Mouse (Mus musculus): ENCODE measurements around the gene Slc24a4. TPM values are rescaled to one million over a fixed set of nuclear protein-coding genes. Genes with fewer than 3 reads are reported as not detected.

Gene Slc24a4
- polyA plus RNA-seq, 1 experiment from 2014 or later, result 0.17 TPM

DNA sequence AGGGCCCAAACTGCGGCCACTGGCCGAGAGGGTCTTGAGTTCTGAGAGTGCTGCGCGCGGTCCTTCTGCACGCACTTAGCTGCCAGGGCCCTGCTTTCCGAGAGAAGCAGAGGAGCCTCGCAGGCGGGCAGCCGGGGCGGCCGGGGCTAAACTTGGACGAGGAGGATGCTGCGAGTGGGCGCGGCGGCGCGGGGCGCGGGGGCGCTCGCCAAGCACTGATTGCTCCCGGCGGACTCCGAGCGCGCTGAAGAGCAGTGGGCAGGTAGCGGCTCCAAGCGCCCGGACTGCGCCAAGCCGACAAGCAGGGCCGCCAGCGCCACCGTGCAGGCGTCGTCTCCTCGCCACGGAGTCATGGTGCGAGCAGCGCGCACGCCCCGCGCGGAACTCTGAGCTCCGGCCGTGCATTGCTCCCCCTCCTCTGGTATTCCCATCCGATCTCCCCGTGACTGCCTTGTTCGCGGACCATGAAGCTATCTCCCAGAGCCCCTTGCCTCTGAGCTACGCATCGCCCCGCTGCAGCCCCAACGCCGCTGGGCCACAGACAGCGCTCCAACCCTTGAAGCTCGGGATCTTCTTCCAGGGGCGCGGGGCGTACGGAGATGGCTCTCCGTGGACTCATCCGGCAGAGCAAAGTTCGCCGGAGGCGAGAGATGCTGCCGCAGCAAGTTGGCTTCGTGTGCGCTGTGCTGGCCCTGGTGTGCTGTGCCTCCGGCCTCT is 416 bp downstream of the Slc24a4 start:
- TF ChIP-seq CTCF (IDR thresholded peaks at IDR 0.05; ENCODE audit: low read depth), result peak; percentile 48
- H3K9me3 ChIP-seq (ENCODE audit: control insufficient read depth), result no peaks in the 10 kb centered on the region
- H3K4me1 ChIP-seq (replicated peaks; ENCODE audit: control insufficient read depth, insufficient read depth, low read length), result no peaks in the 10 kb centered on the region
- peaks cover 45% of the 10 kb centered on the region for H3K27me3 ChIP-seq (replicated peaks; ENCODE audit: control insufficient read depth, insufficient read depth, low read length)
- peak overlapping the region; percentile 41 for H3K4me3 ChIP-seq (ENCODE audit: low read depth, low read length)
- ATAC-seq, result no peak
- H3K36me3 ChIP-seq (ENCODE audit: control insufficient read depth, insufficient read depth), result no peaks in the 10 kb centered on the region
- WGBS, result under 1% methylated on average over 72 of the region's 73 CpGs
- peak overlapping the region; percentile 77 for H3K4me2 ChIP-seq (replicated peaks; ENCODE audit: low read depth)
- H3K9ac ChIP-seq (ENCODE audit: low read depth, low read length), result no peak overlapping the region
- H3K27ac ChIP-seq (ENCODE audit: low read depth, low read length), result no peak overlapping the region

DNA sequence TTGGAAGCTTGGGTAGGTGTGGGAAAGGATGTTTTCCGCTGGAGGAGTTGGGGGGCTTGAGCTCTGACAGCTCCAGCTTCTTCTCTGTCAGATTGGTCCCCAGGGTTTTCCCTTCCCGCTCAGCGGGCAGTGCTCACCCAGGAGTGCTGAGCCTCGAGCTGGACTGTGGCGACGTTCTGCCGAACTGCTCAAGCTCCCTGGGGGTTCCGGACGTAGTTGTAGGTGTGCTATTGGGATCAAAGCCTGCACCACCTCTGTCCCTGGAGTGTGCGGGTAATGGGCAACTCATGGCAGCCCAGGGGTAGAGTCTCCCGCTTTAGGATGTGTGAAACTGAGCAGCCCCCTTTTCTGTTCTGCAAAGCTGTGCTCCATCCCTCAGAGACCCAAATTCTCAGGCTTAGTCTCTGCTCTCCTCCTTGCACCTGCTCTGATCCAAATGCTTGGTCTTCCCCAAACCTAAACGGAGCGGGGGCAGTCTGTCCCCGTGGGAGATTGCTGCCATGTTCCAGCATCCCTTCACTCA is 1.0 kb downstream of the Slc24a4 start:
- Histone ChIP-seq H3K27ac (ENCODE audit: low read depth, low read length) (no peak overlapping the region), H3K9ac (ENCODE audit: low read depth, low read length) (no peak overlapping the region), H3K36me3 (ENCODE audit: control insufficient read depth, insufficient read depth) (no peaks in the 10 kb centered on the region), H3K4me2 (replicated peaks; ENCODE audit: low read depth) (peak overlapping the region; percentile 77), H3K4me3 (ENCODE audit: low read depth, low read length) (peak overlapping the region; percentile 41; the same call in 1 of the 2 replicates), H3K4me1 (replicated peaks; ENCODE audit: control insufficient read depth, insufficient read depth, low read length) (no peaks in the 10 kb centered on the region), H3K9me3 (ENCODE audit: control insufficient read depth) (no peaks in the 10 kb centered on the region), H3K27me3 (replicated peaks; ENCODE audit: control insufficient read depth, insufficient read depth, low read length) (peaks cover 45% of the 10 kb centered on the region)
- 5% methylated on average over 14 of the region's 14 CpGs for WGBS
- no peak for TF ChIP-seq CTCF (IDR thresholded peaks at IDR 0.05; ENCODE audit: low read depth)
- ATAC-seq, result no peak

- Histone ChIP-seq H3K27ac (ENCODE audit: low read depth, low read length) (no peak overlapping the region), H3K9ac (ENCODE audit: low read depth, low read length) (no peak overlapping the region), H3K27me3 (replicated peaks; ENCODE audit: control insufficient read depth, insufficient read depth, low read length) (no peaks in the 10 kb centered on the region), H3K9me3 (ENCODE audit: control insufficient read depth) (no peaks in the 10 kb centered on the region), H3K4me3 (ENCODE audit: low read depth, low read length) (no peak overlapping the region), H3K4me1 (replicated peaks; ENCODE audit: control insufficient read depth, insufficient read depth, low read length) (no peaks in the 10 kb centered on the region), H3K36me3 (ENCODE audit: control insufficient read depth, insufficient read depth) (no peaks in the 10 kb centered on the region), H3K4me2 (replicated peaks; ENCODE audit: low read depth) (no peak overlapping the region)
- WGBS, result 81% methylated on average over 10 of the region's 10 CpGs
- no peak for TF ChIP-seq CTCF (IDR thresholded peaks at IDR 0.05; ENCODE audit: low read depth)
- no peak for ATAC-seq
Observed at GRCm38 (mm10) chr12:102139710-102140109, 11.2 kb downstream of the Slc24a4 start.

DNA sequence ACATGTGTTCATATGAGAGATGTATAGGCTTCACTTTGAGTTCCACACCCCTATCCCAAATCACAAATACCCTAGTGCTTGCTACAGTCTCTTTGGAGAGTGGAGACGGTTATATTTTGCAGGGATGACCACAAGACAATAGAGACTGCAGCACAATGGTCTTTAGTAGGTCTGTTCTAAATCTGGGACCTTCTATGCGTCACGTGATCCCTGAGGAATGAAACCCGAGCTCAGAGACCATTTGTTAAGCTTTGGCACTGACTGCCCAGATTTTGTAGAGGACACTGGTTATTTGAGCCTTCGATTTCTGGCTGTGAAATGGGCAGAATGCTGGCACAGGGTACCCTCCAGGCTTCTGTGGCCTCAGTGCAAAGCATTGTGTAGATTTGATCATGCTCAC is 12.8 kb downstream of the Slc24a4 start:
- Histone ChIP-seq H3K9me3 (ENCODE audit: control insufficient read depth) (no peaks in the 10 kb centered on the region), H3K27ac (ENCODE audit: low read depth, low read length) (no peak overlapping the region), H3K4me1 (replicated peaks; ENCODE audit: control insufficient read depth, insufficient read depth, low read length) (no peaks in the 10 kb centered on the region), H3K4me3 (ENCODE audit: low read depth, low read length) (no peak overlapping the region), H3K36me3 (ENCODE audit: control insufficient read depth, insufficient read depth) (no peaks in the 10 kb centered on the region), H3K4me2 (replicated peaks; ENCODE audit: low read depth) (no peak overlapping the region), H3K27me3 (replicated peaks; ENCODE audit: control insufficient read depth, insufficient read depth, low read length) (no peaks in the 10 kb centered on the region), H3K9ac (ENCODE audit: low read depth, low read length) (no peak overlapping the region)
- TF ChIP-seq CTCF (IDR thresholded peaks at IDR 0.05; ENCODE audit: low read depth), result no peak
- 63% methylated on average over 5 of the region's 5 CpGs for WGBS
- no peak for ATAC-seq

DNA sequence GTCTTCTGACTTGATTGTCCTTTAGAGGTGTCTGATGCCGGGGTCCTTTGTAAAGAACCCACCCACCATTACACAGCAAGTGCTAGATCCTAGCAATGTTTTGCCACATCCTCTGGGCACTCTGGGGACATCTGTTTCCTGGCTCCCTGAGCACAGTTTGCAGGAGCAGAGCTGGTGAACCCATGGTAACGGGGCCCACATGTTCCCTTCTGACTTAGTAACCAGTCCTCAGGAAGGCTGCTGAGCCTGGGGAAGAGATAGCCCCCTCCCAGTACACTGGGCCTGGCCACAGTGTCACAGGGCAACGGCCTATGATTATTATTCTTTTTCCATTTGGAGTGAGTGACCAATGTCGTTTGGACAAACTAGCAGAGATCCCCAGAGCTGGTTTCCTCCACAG is 19.1 kb downstream of the Slc24a4 start:
- no peak for ATAC-seq
- no peak overlapping the region for H3K4me3 ChIP-seq (ENCODE audit: low read depth, low read length)
- no peak overlapping the region for H3K9ac ChIP-seq (ENCODE audit: low read depth, low read length)
- H3K27me3 ChIP-seq (replicated peaks; ENCODE audit: control insufficient read depth, insufficient read depth, low read length), result no peaks in the 10 kb centered on the region
- H3K9me3 ChIP-seq (ENCODE audit: control insufficient read depth), result no peaks in the 10 kb centered on the region
- no peaks in the 10 kb centered on the region for H3K36me3 ChIP-seq (ENCODE audit: control insufficient read depth, insufficient read depth)
- no peak overlapping the region for H3K4me2 ChIP-seq (replicated peaks; ENCODE audit: low read depth)
- no peak for TF ChIP-seq CTCF (IDR thresholded peaks at IDR 0.05; ENCODE audit: low read depth)
- H3K4me1 ChIP-seq (replicated peaks; ENCODE audit: control insufficient read depth, insufficient read depth, low read length), result no peaks in the 10 kb centered on the region
- WGBS, result 66% methylated on average over 4 of the region's 4 CpGs
- no peak overlapping the region for H3K27ac ChIP-seq (ENCODE audit: low read depth, low read length)

DNA sequence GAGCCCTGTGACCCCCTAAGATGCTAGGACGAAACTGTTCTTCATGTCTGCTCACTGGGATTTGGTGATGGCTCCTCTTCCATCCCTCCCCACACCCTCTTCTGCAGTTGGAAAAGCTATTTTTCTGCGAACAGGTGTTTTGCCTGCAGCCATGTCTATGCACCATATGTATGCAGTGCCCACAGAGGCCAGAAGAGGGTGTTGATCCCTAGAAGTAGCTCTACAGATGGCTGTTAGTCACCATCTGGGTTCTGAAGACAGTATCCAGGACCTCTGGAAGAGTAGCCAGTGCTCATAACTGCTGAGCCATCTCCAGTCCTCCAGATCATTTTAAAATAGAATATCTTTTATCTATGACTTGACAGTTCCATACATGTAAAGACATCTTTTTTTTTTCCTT is 20.2 kb downstream of the Slc24a4 start:
- ATAC-seq, result no peak
- WGBS, result 83% methylated on average over 2 of the region's 2 CpGs
- no peak overlapping the region for H3K4me3 ChIP-seq (ENCODE audit: low read depth, low read length)
- no peak overlapping the region for H3K9ac ChIP-seq (ENCODE audit: low read depth, low read length)
- no peaks in the 10 kb centered on the region for H3K27me3 ChIP-seq (replicated peaks; ENCODE audit: control insufficient read depth, insufficient read depth, low read length)
- H3K4me1 ChIP-seq (replicated peaks; ENCODE audit: control insufficient read depth, insufficient read depth, low read length), result no peaks in the 10 kb centered on the region
- TF ChIP-seq CTCF (IDR thresholded peaks at IDR 0.05; ENCODE audit: low read depth), result peak; percentile 65
- no peaks in the 10 kb centered on the region for H3K36me3 ChIP-seq (ENCODE audit: control insufficient read depth, insufficient read depth)
- H3K4me2 ChIP-seq (replicated peaks; ENCODE audit: low read depth), result no peak overlapping the region
- no peaks in the 10 kb centered on the region for H3K9me3 ChIP-seq (ENCODE audit: control insufficient read depth)
- H3K27ac ChIP-seq (ENCODE audit: low read depth, low read length), result no peak overlapping the region
